Mouse (Mus musculus) brain, embryonic 14.5 days (tissue): ENCODE results near the gene Ablim1.

Experiments used
- CTCF ChIP-seq: fragments of 200-500 bp; IDR thresholded peaks from 2 replicates; pipeline ENCODE4 v1.5.1; 2012; ENCODE audit warnings: inconsistent platforms, mild to moderate bottlenecking, moderate library complexity, borderline replicate concordance; ENCODE audit not compliant: insufficient read depth, insufficient read length; ENCODE audit errors: extremely low read depth
- POLR2A ChIP-seq: fragments of 200-500 bp; IDR thresholded peaks from 2 replicates; pipeline ENCODE4 v1.6.1; 2012; ENCODE audit warnings: mild to moderate bottlenecking, inconsistent platforms, borderline replicate concordance; ENCODE audit not compliant: poor library complexity, insufficient read depth, insufficient read length, severe bottlenecking; ENCODE audit errors: extremely low read depth

- TF ChIP-seq CTCF (no peak), POLR2A (no peak)
These were observed 31.4 kb downstream of the Ablim1 start for GRCm38 (mm10) chr19:57283310-57283709.
